Mouse (Mus musculus) megakaryocyte, embryonic 14.5 days (primary cell): Measurements from ENCODE around the gene Hfe.
"Not testable (repeated sequence)": the region's sequence is repeated elsewhere in the genome, so short reads cannot be mapped to it uniquely, and the experiment has no call there.

Source experiments
- FLI1 ChIP-seq: IDR thresholded peaks from 2 replicates; pipeline ENCODE4 v1.6.1; 2012; ENCODE audit warnings: low read length, inconsistent platforms, mixed read lengths
- GATA1 ChIP-seq: IDR thresholded peaks from 3 replicates; pipeline ENCODE4 v1.6.1; 2012; ENCODE audit warnings: mixed read lengths, low read length, inconsistent platforms, borderline replicate concordance

DNA sequence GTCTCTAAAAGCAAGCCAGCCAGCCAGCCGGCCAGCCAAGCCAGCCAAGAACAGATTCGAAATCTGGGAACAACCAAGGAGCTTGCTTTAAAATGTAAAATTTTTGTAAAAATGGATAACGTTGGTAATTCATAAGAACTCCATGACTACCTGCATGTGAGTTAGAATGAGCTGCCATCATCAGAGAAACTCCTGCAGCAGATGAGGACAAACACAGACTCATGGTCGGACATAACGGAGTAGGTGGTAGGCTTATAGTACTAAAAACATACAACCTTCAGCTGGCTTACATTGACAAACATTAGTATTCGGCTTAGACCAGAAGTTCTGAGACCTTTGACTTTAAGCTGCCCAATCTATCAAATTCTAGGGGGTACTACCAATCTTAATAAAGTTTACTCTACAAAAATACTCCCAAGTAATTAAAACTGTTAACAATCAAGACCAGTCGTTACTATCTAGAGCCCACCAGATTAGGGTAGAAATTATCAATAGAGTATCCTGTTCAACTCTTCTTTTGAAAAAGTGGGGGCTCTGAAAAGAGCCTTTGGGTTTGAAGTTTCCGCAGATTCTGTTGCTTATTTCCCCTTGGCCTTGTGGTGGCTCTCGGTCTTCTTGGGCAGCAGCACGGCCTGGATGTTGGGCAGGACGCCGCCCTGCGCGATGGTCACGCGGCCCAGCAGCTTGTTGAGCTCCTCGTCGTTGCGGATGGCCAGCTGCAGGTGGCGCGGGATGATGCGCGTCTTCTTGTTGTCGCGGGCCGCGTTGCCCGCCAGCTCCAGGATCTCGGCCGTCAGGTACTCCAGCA is 27.5 kb downstream of the Hfe start:
- TF ChIP-seq GATA1, FLI1: not testable (repeated sequence)
